Mouse (Mus musculus): Measurements from ENCODE around the gene Angptl4. TPM values are rescaled to one million over a fixed set of nuclear protein-coding genes. Genes with fewer than 3 reads are reported as not detected.

The Angptl4 gene
- total and polyA plus RNA-seq, 3 experiments: 6.3 to 12.2 (median 8.0) TPM

DNA sequence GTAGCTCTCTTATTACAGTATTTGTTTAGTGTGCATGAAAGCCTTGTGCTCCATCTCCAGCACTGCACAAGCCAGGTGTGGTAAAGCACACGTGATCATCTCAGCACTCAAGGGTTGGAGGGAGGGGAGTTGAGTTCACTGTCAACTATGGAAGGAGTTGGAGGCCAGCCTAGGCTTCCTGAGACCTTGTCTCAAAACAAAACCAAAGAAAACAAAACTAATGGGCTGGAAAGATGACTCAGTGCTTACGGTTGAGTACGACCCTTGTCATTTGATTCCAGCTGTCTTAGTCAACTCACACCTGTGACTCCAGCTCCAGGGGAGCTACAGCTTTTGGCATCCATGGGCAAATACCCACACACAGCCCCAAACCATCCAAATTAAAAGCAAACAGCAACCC lies 30.8 kb upstream of the Angptl4 start (continued):
- no peak for TF ChIP-seq ZMIZ1 (IDR thresholded peaks at IDR 0.05; ENCODE audit: low read depth, low read length)
- TF ChIP-seq RCOR1 (conservative IDR thresholded peaks at IDR 0.05; ENCODE audit: low read depth, low read length): no peak
- TF ChIP-seq USF1 (IDR thresholded peaks at IDR 0.05; ENCODE audit: low read depth, low read length): peak; percentile 71
- TF ChIP-seq POLR2A (IDR thresholded peaks at IDR 0.05; ENCODE audit: low read depth, low read length): no peak
- TF ChIP-seq GABPA (IDR thresholded peaks at IDR 0.05; ENCODE audit: insufficient replicate concordance, low read depth, low read length): no peak
- TF ChIP-seq ZNF384 (IDR thresholded peaks at IDR 0.05; ENCODE audit: low read depth, low read length): no peak
- TF ChIP-seq IRF4 (IDR thresholded peaks at IDR 0.05; ENCODE audit: low read depth, low read length): peak; percentile 55; the same call in 1 of the 2 replicates
- no peak for TF ChIP-seq CHD1 (IDR thresholded peaks at IDR 0.05; ENCODE audit: low read depth, low read length)
- no peak for TF ChIP-seq KAT2A (IDR thresholded peaks at IDR 0.05; ENCODE audit: insufficient replicate concordance, low read length)
- TF ChIP-seq TBP (conservative IDR thresholded peaks at IDR 0.05; ENCODE audit: low read depth, low read length): no peak
- no peak for TF ChIP-seq ZKSCAN1 (IDR thresholded peaks at IDR 0.05; ENCODE audit: borderline replicate concordance, low read depth, low read length)
- TF ChIP-seq MAZ (IDR thresholded peaks at IDR 0.05; ENCODE audit: low read depth, low read length): no peak
- no peak for TF ChIP-seq NELFE (IDR thresholded peaks at IDR 0.05; ENCODE audit: low read depth, low read length)
- TF ChIP-seq TCF12 (IDR thresholded peaks at IDR 0.05; ENCODE audit: low read depth, low read length): peak; percentile 26; the same call in 1 of the 2 replicates
- no peak for TF ChIP-seq JUND (conservative IDR thresholded peaks at IDR 0.05; ENCODE audit: low read depth, low read length)

- H3K4me2 ChIP-seq (ENCODE audit: insufficient read depth, low read depth, poor library complexity, severe bottlenecking): peak overlapping the region; percentile 53; the same call in 1 of the 2 replicates
- peaks cover 7% of the 10 kb centered on the region for H3K27me3 ChIP-seq (replicated peaks)
- H3K4me1 ChIP-seq (ENCODE audit: control insufficient read depth in 1 of 2, insufficient read depth in 2 of 2): peaks cover 10 to 19% of the 10 kb centered on the region in 2 experiments
- H3K27ac ChIP-seq (ENCODE audit: insufficient read depth, low read depth): no peak overlapping the region
- TF ChIP-seq MEF2A (IDR thresholded peaks at IDR 0.05; ENCODE audit: borderline replicate concordance, low read depth, low read length): no peak
- TF ChIP-seq UBTF (IDR thresholded peaks at IDR 0.05; ENCODE audit: low read depth, low read length): no peak
- peaks cover 0 to 9% of the 10 kb centered on the region in 2 experiments for H3K36me3 ChIP-seq (replicated peaks in 1 of 2; ENCODE audit: control insufficient read depth in 1 of 2, insufficient read depth in 1 of 2, low read length in 1 of 2)
- dilution Hi-C loops (cut with MboI; ENCODE audit: extremely low pct_ligation_motif_present, extremely low pct_unique_long_range_greater_than_20kb, low sequenced_read_pairs) (no loop called here), in situ Hi-C loops (cut with MboI; ENCODE audit: low pct_ligation_motif_present, low pct_unique_long_range_greater_than_20kb, low sequenced_read_pairs) (no loop called here)
- no peak for DNase-seq (ENCODE audit: extremely low read depth)
- H3K4me3 ChIP-seq (replicated peaks in 1 of 3; ENCODE audit: low read depth in 2 of 3, low read length in 2 of 3, poor library complexity in 1 of 3): no peak overlapping the region
- H3K79me2 ChIP-seq (replicated peaks; ENCODE audit: control insufficient read depth, extremely low read depth, insufficient read depth, poor library complexity, severe bottlenecking): no peaks in the 10 kb centered on the region
- H3K9me3 ChIP-seq (replicated peaks; ENCODE audit: low read length): no peaks in the 10 kb centered on the region
- H3K9ac ChIP-seq (ENCODE audit: insufficient read depth, low read depth): no peak overlapping the region
Observed at GRCm38 (mm10) chr17:33811142-33811516, 29.5 kb upstream of the Angptl4 start.
